Comparison of ENCODE assay signal across 15 mouse cellular contexts in genomic region chrX:12085949-12086348, GRCm38 (mm10).
DNase-seq lines count a peak whose midpoint lies in the region; ATAC-seq and TF ChIP-seq lines count a peak whose summit lies in the region.
"Had no signal": no experiment of that assay in that cellular context is flagged by ENCODE, and none has a peak within 500 bp of the region (broad histone marks: within the 10 kb centered on the region; RNA-seq: fewer than 3 reads in every experiment).

No protein-coding gene starts in this region.

- TF ChIP-seq EP300 in stomach, postnatal 0 days (optimal IDR thresholded peaks at IDR 0.05): no peak

- no peak for DNase-seq in heart, embryonic 10.5 days (ENCODE audit: low spot score)
- no peak for DNase-seq in heart, adult 8-10 months (ENCODE audit: low spot score)
- no peak for DNase-seq in liver, embryonic 11.5 days (ENCODE audit: low spot score)
- DNase-seq in liver: no peak
- no peak for DNase-seq in stomach, postnatal 0 days (ENCODE audit: low spot score)
- DNase-seq in urinary bladder, postnatal 25 days (ENCODE audit: low spot score): no peak
- no peak for DNase-seq in embryo, embryonic 10.5 days (ENCODE audit: low spot score)
- DNase-seq: adrenal gland, adult 8-10 months; cerebellum, postnatal 10 days; gastrocnemius, postnatal 25 days; kidney, adult 8-10 months; lung, postnatal 10 days; right cerebral cortex, postnatal 4 days; thymus, postnatal 14 days had no signal

- no peak for TF ChIP-seq CTCF in stomach, postnatal 0 days (IDR thresholded peaks at IDR 0.05; ENCODE audit: low read depth)

- H3K4me1 ChIP-seq in heart, embryonic 10.5 days: peaks cover 62% of the 10 kb centered on the region
- H3K4me1 ChIP-seq in liver, embryonic 11.5 days (replicated peaks; ENCODE audit: control insufficient read depth, insufficient read depth, low read length): peaks cover 21% of the 10 kb centered on the region
- H3K4me1 ChIP-seq in stomach, embryonic 15.5 days: peaks cover 31% of the 10 kb centered on the region
- H3K4me1 ChIP-seq in stomach, postnatal 0 days (replicated peaks; ENCODE audit: control insufficient read depth, insufficient read depth): no peaks in the 10 kb centered on the region

- peak overlapping the region; percentile 87 for H3K4me2 ChIP-seq in liver, embryonic 11.5 days
- H3K4me2 ChIP-seq in stomach, embryonic 15.5 days: 0 out of 2 replicates have a peak overlapping the region, but pooled peaks have one; percentile 88
- no peak overlapping the region for H3K4me2 ChIP-seq in stomach, postnatal 0 days (replicated peaks; ENCODE audit: low read depth)

- H3K4me3 ChIP-seq in heart, embryonic 10.5 days: peak overlapping the region; percentile 70; the same call in 1 of the 2 replicates
- peak overlapping the region; percentile 52; the same call in 1 of the 2 replicates for H3K4me3 ChIP-seq in liver, embryonic 11.5 days (ENCODE audit: low read depth, low read length)
- H3K4me3 ChIP-seq in stomach, embryonic 15.5 days (replicated peaks): no peak overlapping the region
- H3K4me3 ChIP-seq in stomach, postnatal 0 days (ENCODE audit: low read depth, low read length): no peak overlapping the region

- H3K27ac ChIP-seq in heart, embryonic 10.5 days: no peak overlapping the region
- no peak overlapping the region for H3K27ac ChIP-seq in liver, embryonic 11.5 days (ENCODE audit: low read depth, low read length)
- H3K27ac ChIP-seq in stomach, embryonic 15.5 days: no peak overlapping the region
- H3K27ac ChIP-seq in stomach, postnatal 0 days (replicated peaks): no peak overlapping the region

- H3K27me3 ChIP-seq in heart, embryonic 10.5 days (ENCODE audit: insufficient read depth, poor library complexity, severe bottlenecking): peaks cover 97% of the 10 kb centered on the region
- H3K27me3 ChIP-seq in liver, embryonic 11.5 days (replicated peaks; ENCODE audit: control insufficient read depth, insufficient read depth, low read length): peaks cover 96% of the 10 kb centered on the region
- peaks cover 40% of the 10 kb centered on the region for H3K27me3 ChIP-seq in stomach, embryonic 15.5 days (replicated peaks)
- H3K27me3 ChIP-seq in stomach, postnatal 0 days (ENCODE audit: control insufficient read depth, insufficient read depth, low read length): no peaks in the 10 kb centered on the region

- ATAC-seq in liver, embryonic 11.5 days (replicated peaks; ENCODE audit: low FRiP score): no peak
- no peak for ATAC-seq in stomach, embryonic 15.5 days (ENCODE audit: insufficient read depth, low FRiP score, low read depth)
- ATAC-seq in stomach, postnatal 0 days (ENCODE audit: low FRiP score, low TSS enrichment): no peak

- no peaks in the 10 kb centered on the region for H3K36me3 ChIP-seq in heart, embryonic 10.5 days
- H3K36me3 ChIP-seq in liver, embryonic 11.5 days (ENCODE audit: control insufficient read depth, insufficient read depth, low read length): no peaks in the 10 kb centered on the region
- no peaks in the 10 kb centered on the region for H3K36me3 ChIP-seq in stomach, embryonic 15.5 days
- no peaks in the 10 kb centered on the region for H3K36me3 ChIP-seq in stomach, postnatal 0 days (ENCODE audit: control insufficient read depth, insufficient read depth, low read length)

- no peak overlapping the region for H3K9ac ChIP-seq in liver, embryonic 11.5 days (ENCODE audit: low read depth, low read length)
- H3K9ac ChIP-seq in stomach, embryonic 15.5 days: no peak overlapping the region
- H3K9ac ChIP-seq in stomach, postnatal 0 days (ENCODE audit: low read length): no peak overlapping the region

- WGBS in heart, embryonic 10.5 days: 1% methylated on average over 10 of the region's 10 CpGs
- 3% methylated on average over 10 of the region's 10 CpGs for WGBS in liver, embryonic 11.5 days
- 38% methylated on average over 10 of the region's 10 CpGs for WGBS in stomach, embryonic 15.5 days
- 55% methylated on average over 10 of the region's 10 CpGs for WGBS in stomach, postnatal 0 days

- H3K9me3 ChIP-seq in heart, embryonic 10.5 days: no peaks in the 10 kb centered on the region
- H3K9me3 ChIP-seq in liver, embryonic 11.5 days (ENCODE audit: control insufficient read depth, low read length): no peaks in the 10 kb centered on the region
- no peaks in the 10 kb centered on the region for H3K9me3 ChIP-seq in stomach, embryonic 15.5 days
- H3K9me3 ChIP-seq in stomach, postnatal 0 days (ENCODE audit: control insufficient read depth, low read length): no peaks in the 10 kb centered on the region

Comparison
In these comparisons a context has a peak if more than half of its experiments do, and no peak if none do; other contexts are left out.
1. H3K4me3 ChIP-seq: peak in heart, embryonic 10.5 days (single experiment) and liver, embryonic 11.5 days (single experiment); none in stomach, embryonic 15.5 days (single experiment) and stomach, postnatal 0 days (single experiment).